Mouse (Mus musculus): ENCODE data around the gene Tmem117. TPM values are rescaled to one million over a fixed set of nuclear protein-coding genes. Genes with fewer than 3 reads are reported as not detected.

The Tmem117 gene
- polyA plus RNA-seq, 1 experiment from 2014 or later = 17.8 TPM

DNA sequence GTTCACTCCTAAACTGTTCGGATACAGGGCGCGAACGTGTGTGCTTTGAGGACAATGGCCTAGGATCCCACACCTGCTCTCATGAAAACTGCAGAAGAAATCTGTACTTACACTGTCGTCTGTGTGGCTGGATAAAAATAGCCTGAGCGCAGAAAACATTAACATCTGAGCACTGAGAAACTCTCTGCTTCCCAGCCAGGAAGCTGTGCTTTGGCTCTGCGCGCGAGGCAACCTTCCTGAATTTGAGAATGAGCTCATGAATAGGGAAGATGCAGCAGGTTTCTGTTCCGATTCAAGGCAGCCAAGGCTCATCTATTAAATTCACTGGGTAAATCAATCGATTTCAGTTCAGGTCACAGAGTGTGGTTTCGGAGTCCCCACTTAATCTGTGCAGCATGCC is 446.3 kb downstream of the Tmem117 start:
- no peak for ATAC-seq
- 0 out of 2 replicates have a peak overlapping the region, but pooled peaks have one; percentile 10 for H3K27ac ChIP-seq (ENCODE audit: low read length)
- no peak overlapping the region for H3K4me2 ChIP-seq (ENCODE audit: low read length)
- H3K4me3 ChIP-seq (ENCODE audit: low read depth, low read length) = no peak overlapping the region
- no peaks in the 10 kb centered on the region for H3K4me1 ChIP-seq (ENCODE audit: control insufficient read depth, insufficient read depth, low read length)
- no peak overlapping the region for H3K9ac ChIP-seq (ENCODE audit: low read depth, low read length)
- no peaks in the 10 kb centered on the region for H3K27me3 ChIP-seq (ENCODE audit: control insufficient read depth, insufficient read depth, low read depth, low read length)
- H3K9me3 ChIP-seq (replicated peaks; ENCODE audit: control insufficient read depth, low read length, poor library complexity, severe bottlenecking) = no peaks in the 10 kb centered on the region
- 50% methylated on average over 12 of the region's 12 CpGs for WGBS
- H3K36me3 ChIP-seq (ENCODE audit: control insufficient read depth, insufficient read depth, low read length) = no peaks in the 10 kb centered on the region

DNA sequence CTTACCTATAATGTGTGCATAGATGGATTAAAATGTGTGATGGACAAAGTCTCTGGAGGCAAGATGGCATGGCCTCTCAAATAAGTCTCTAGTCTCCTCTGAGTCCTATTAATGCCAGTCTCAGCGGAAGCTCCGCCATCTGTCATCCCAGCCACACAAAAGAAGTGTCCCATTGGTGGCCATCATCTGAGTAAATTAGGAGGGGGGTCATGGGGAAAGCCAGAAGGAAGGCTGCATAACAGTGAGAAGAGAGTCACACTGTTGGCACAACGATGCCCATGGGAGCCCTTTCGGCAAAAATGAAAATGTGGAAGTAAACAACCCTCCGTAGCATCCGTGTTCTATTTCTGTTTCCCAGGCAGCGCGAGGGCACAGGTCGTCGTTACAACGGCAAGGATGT is 452.6 kb downstream of the Tmem117 start:
- Histone ChIP-seq H3K4me1 (ENCODE audit: control insufficient read depth, insufficient read depth, low read length) (peaks cover 3% of the 10 kb centered on the region; the same call in 1 of the 2 replicates), H3K9me3 (replicated peaks; ENCODE audit: control insufficient read depth, low read length, poor library complexity, severe bottlenecking) (no peaks in the 10 kb centered on the region), H3K4me2 (ENCODE audit: low read length) (peak overlapping the region; percentile 3; the same call in 1 of the 2 replicates), H3K27ac (ENCODE audit: low read length) (no peak overlapping the region; the same call in 1 of the 2 replicates), H3K4me3 (ENCODE audit: low read depth, low read length) (no peak overlapping the region), H3K9ac (ENCODE audit: low read depth, low read length) (no peak overlapping the region), H3K36me3 (ENCODE audit: control insufficient read depth, insufficient read depth, low read length) (no peaks in the 10 kb centered on the region), H3K27me3 (ENCODE audit: control insufficient read depth, insufficient read depth, low read depth, low read length) (no peaks in the 10 kb centered on the region)
- 49% methylated on average over 11 of the region's 11 CpGs for WGBS
- 0 out of 2 replicates have a peak, but pooled peaks have one; percentile 45 for ATAC-seq

DNA sequence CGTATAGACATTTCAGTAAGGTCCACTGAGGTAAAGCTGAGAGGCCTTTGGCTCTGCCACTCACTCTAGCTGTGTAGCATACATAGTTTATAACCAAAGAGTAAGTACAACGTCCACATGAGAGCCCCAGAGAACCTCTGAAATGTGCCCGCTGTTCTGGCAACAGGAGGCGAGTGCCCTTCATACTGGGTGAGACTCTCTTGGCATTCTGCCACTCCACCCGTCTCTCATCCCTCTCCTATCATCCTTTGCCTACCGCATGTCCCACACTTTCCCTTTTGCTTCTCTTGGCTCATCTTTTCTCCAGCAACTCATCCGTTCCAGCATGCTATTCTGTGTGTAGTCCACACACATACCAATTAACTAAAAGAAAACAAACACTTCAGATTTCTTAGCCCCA is 456.9 kb downstream of the Tmem117 start:
- H3K27me3 ChIP-seq (ENCODE audit: control insufficient read depth, insufficient read depth, low read depth, low read length) = no peaks in the 10 kb centered on the region
- ATAC-seq = no peak
- peaks cover 3% of the 10 kb centered on the region; the same call in 1 of the 2 replicates for H3K4me1 ChIP-seq (ENCODE audit: control insufficient read depth, insufficient read depth, low read length)
- no peak overlapping the region for H3K4me2 ChIP-seq (ENCODE audit: low read length)
- H3K36me3 ChIP-seq (ENCODE audit: control insufficient read depth, insufficient read depth, low read length) = no peaks in the 10 kb centered on the region
- WGBS = 83% methylated on average over 7 of the region's 7 CpGs
- H3K9ac ChIP-seq (ENCODE audit: low read depth, low read length) = no peak overlapping the region
- H3K4me3 ChIP-seq (ENCODE audit: low read depth, low read length) = no peak overlapping the region
- no peak overlapping the region for H3K27ac ChIP-seq (ENCODE audit: low read length)
- H3K9me3 ChIP-seq (replicated peaks; ENCODE audit: control insufficient read depth, low read length, poor library complexity, severe bottlenecking) = no peaks in the 10 kb centered on the region

DNA sequence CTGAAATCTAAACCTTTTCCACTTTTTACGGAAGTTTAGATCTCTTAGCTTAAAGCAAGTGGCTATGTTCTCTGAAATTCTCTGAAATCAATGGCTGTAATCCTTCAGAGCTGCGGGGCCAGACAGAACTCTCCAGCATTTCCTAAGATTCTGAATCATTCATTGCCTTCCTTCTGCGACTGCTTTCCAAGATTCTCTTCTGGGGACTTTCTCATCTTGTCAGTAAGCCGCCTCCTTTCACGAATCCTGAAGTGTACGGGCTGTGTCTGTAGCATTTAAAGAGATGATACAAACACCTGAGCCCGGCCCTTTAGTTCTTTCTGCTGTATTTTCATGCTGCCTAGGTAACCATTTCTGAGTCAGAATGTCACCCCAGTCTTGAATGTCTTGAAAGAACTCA is 471.1 kb downstream of the Tmem117 start:
- Histone ChIP-seq H3K9me3 (replicated peaks; ENCODE audit: control insufficient read depth, low read length, poor library complexity, severe bottlenecking) (no peaks in the 10 kb centered on the region), H3K4me1 (ENCODE audit: control insufficient read depth, insufficient read depth, low read length) (no peaks in the 10 kb centered on the region), H3K27me3 (ENCODE audit: control insufficient read depth, insufficient read depth, low read depth, low read length) (no peaks in the 10 kb centered on the region), H3K27ac (ENCODE audit: low read length) (no peak overlapping the region), H3K9ac (ENCODE audit: low read depth, low read length) (no peak overlapping the region), H3K36me3 (ENCODE audit: control insufficient read depth, insufficient read depth, low read length) (no peaks in the 10 kb centered on the region), H3K4me2 (ENCODE audit: low read length) (no peak overlapping the region), H3K4me3 (ENCODE audit: low read depth, low read length) (no peak overlapping the region)
- no peak for ATAC-seq
- WGBS = 87% methylated on average over 7 of the region's 7 CpGs

DNA sequence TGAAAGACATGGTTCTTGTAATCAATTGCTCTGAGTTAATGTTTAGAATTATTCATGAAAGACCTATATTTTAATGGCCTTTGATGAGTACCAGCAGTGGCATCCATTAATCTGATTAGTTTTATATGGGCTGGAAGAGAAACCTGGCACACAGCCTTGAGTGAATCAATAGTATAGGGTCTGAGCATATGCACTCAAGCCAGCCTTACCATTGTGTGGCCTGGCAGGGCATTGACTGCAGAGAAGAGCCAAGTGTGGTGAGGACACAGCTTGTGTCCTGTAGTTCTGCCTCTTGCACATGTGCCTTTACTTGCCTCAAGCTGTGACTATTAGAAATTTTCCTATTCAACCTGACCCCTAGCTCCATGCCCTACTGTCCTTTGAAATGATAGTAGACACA is 472.5 kb downstream of the Tmem117 start:
- no peak for ATAC-seq
- H3K27me3 ChIP-seq (ENCODE audit: control insufficient read depth, insufficient read depth, low read depth, low read length) = no peaks in the 10 kb centered on the region
- H3K27ac ChIP-seq (ENCODE audit: low read length) = no peak overlapping the region
- H3K9ac ChIP-seq (ENCODE audit: low read depth, low read length) = no peak overlapping the region
- H3K4me3 ChIP-seq (ENCODE audit: low read depth, low read length) = no peak overlapping the region
- H3K4me2 ChIP-seq (ENCODE audit: low read length) = no peak overlapping the region
- no peaks in the 10 kb centered on the region for H3K9me3 ChIP-seq (replicated peaks; ENCODE audit: control insufficient read depth, low read length, poor library complexity, severe bottlenecking)
- no peaks in the 10 kb centered on the region for H3K36me3 ChIP-seq (ENCODE audit: control insufficient read depth, insufficient read depth, low read length)
- H3K4me1 ChIP-seq (ENCODE audit: control insufficient read depth, insufficient read depth, low read length) = no peaks in the 10 kb centered on the region

DNA sequence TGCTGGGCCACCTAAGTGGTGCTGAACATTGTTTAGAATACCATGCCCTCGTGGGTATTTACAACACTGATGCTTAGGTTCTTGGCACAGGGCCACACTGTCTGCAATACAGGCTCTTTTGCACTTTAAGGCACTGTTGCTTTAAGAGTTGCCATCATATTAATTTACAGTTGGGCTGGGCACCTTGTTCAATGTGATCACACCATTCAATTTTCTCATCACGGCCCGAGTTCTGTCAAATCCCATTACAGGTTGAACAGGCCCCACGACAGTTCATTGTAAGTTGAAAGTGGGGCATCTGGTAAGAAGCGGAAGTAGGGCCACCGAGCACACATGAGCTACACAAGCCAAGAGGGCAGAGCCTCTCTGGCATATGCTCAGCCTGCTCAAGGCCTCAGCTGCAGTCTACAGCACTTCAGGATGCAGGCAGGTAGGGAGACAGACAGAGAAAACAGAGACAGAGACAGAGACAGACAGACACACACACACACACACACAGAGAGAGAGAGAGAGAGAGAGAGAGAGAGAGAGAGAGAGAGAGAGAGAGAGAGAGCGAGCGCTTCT is 478.3 kb downstream of the Tmem117 start:
- 58% methylated on average over 8 of the region's 8 CpGs for WGBS
- Histone ChIP-seq H3K4me2 (ENCODE audit: low read length) (no peak overlapping the region), H3K27me3 (ENCODE audit: control insufficient read depth, insufficient read depth, low read depth, low read length) (no peaks in the 10 kb centered on the region), H3K4me1 (ENCODE audit: control insufficient read depth, insufficient read depth, low read length) (no peaks in the 10 kb centered on the region), H3K4me3 (ENCODE audit: low read depth, low read length) (no peak overlapping the region), H3K36me3 (ENCODE audit: control insufficient read depth, insufficient read depth, low read length) (no peaks in the 10 kb centered on the region), H3K9ac (ENCODE audit: low read depth, low read length) (no peak overlapping the region), H3K9me3 (replicated peaks; ENCODE audit: control insufficient read depth, low read length, poor library complexity, severe bottlenecking) (no peaks in the 10 kb centered on the region), H3K27ac (ENCODE audit: low read length) (no peak overlapping the region)
- ATAC-seq = no peak

DNA sequence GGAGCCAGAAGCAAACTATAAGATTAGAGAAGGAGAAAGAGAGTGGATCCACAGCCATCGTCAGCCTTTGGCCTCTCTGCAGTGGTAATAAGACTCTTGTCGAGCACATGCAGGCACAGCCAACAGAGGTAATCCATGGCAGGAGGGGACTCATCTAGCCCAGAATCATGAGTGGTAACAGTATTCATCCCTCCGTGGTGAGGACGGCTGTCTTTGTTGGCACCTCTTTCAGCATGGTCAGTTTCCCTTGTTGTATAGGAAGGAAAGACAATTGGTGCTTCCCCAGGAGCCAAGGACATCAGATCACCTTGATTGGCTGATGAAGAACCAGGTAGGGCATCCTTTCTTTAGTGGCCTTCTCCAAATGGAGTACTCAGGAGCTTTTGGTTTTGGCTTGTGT is 479.6 kb downstream of the Tmem117 start:
- Histone ChIP-seq H3K9ac (ENCODE audit: low read depth, low read length) (no peak overlapping the region), H3K27ac (ENCODE audit: low read length) (no peak overlapping the region), H3K4me3 (ENCODE audit: low read depth, low read length) (no peak overlapping the region), H3K4me1 (ENCODE audit: control insufficient read depth, insufficient read depth, low read length) (no peaks in the 10 kb centered on the region), H3K4me2 (ENCODE audit: low read length) (no peak overlapping the region), H3K36me3 (ENCODE audit: control insufficient read depth, insufficient read depth, low read length) (no peaks in the 10 kb centered on the region), H3K27me3 (ENCODE audit: control insufficient read depth, insufficient read depth, low read depth, low read length) (no peaks in the 10 kb centered on the region), H3K9me3 (replicated peaks; ENCODE audit: control insufficient read depth, low read length, poor library complexity, severe bottlenecking) (no peaks in the 10 kb centered on the region)
- WGBS = 77% methylated on average over 4 of the region's 4 CpGs
- no peak for ATAC-seq

DNA sequence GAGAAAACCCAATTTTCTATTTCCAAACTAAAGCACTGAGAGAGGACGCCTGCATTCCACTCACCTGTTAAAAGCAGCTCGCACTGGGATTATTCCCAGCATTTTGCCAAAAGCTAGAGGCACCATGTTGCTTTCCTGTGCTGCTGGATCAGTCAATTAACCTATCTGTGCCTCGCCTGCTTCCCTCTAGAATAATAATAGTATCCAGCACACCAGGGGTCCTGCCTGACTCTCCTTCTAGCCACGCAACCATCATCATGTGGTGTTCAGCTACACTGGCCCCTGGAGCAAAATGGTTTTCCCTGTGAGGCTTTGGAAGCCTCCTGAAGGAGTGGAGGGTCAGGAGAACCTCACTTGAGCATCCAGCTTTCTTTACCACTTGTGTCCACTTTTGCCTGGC is 502.4 kb downstream of the Tmem117 start:
- Histone ChIP-seq H3K27me3 (ENCODE audit: control insufficient read depth, insufficient read depth, low read depth, low read length) (no peaks in the 10 kb centered on the region), H3K36me3 (ENCODE audit: control insufficient read depth, insufficient read depth, low read length) (no peaks in the 10 kb centered on the region), H3K9ac (ENCODE audit: low read depth, low read length) (no peak overlapping the region), H3K4me2 (ENCODE audit: low read length) (no peak overlapping the region), H3K4me1 (ENCODE audit: control insufficient read depth, insufficient read depth, low read length) (no peaks in the 10 kb centered on the region), H3K27ac (ENCODE audit: low read length) (no peak overlapping the region), H3K9me3 (replicated peaks; ENCODE audit: control insufficient read depth, low read length, poor library complexity, severe bottlenecking) (no peaks in the 10 kb centered on the region), H3K4me3 (ENCODE audit: low read depth, low read length) (no peak overlapping the region)
- WGBS = 53% methylated on average over 4 of the region's 4 CpGs
- no peak for ATAC-seq

DNA sequence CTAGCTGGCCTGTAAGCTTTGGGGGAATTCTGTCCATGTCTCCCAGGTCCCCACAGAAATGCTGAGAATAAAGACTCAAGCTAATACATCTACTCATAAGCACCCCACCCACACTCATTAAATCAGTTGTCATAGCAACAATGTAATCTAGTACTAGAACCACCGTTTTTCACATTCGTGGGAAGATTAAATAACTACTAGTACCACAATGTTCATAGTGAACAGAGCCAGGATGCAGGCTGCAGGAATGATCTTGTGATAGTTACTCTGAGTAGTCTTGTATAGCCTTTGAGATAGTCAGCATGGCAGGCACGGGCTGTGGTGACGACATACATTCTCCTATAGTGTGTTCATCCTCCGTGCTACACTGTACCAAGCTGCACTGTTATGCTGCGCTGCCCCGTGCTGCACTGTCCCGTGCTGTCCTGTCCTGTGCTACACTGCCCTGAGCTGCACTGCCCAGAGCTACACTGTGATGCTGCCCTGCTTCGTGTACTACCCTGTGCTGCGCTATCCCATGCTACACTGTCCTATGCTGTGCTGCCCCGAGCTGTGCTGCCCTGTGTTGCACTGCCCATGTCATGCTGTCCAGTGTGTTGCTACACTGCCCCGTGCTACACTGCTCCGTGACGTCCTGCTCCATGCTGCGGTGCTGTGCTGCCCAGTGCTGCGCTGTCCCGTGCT is 507.0 kb downstream of the Tmem117 start:
- H3K27me3 ChIP-seq (ENCODE audit: control insufficient read depth, insufficient read depth, low read depth, low read length) = no peaks in the 10 kb centered on the region
- H3K9ac ChIP-seq (ENCODE audit: low read depth, low read length) = no peak overlapping the region
- H3K4me2 ChIP-seq (ENCODE audit: low read length) = no peak overlapping the region
- no peak overlapping the region for H3K4me3 ChIP-seq (ENCODE audit: low read depth, low read length)
- WGBS = 87% methylated on average over 17 of the region's 17 CpGs
- no peaks in the 10 kb centered on the region for H3K4me1 ChIP-seq (ENCODE audit: control insufficient read depth, insufficient read depth, low read length)
- no peaks in the 10 kb centered on the region for H3K9me3 ChIP-seq (replicated peaks; ENCODE audit: control insufficient read depth, low read length, poor library complexity, severe bottlenecking)
- no peaks in the 10 kb centered on the region for H3K36me3 ChIP-seq (ENCODE audit: control insufficient read depth, insufficient read depth, low read length)
- no peak overlapping the region for H3K27ac ChIP-seq (ENCODE audit: low read length)
- ATAC-seq = peak; percentile 72

Data from midbrain, embryonic 16.5 days (tissue).